Mouse (Mus musculus) left cerebral cortex, adult 8-10 months (tissue): ENCODE measurements around the gene Tbx4. TPM values are rescaled to one million over a fixed set of nuclear protein-coding genes. Genes with fewer than 3 reads are reported as not detected.

Experiments used
- DNase-seq, 2 experiments: peaks; one replicate each; pipeline ENCODE4 v3.0.0; 2022; ENCODE audit warnings: low spot score in 2 of 2
- total RNA-seq, 4 experiments: library from RNA; stranded (reverse); gene quantifications; 2 replicates each; pipeline ENCODE4 v1.2.4; 2022

The Tbx4 gene
- total RNA-seq, 4 experiments from 2014 or later = 0.13 to 0.33 (median 0.21) TPM; not detected in 1

DNA sequence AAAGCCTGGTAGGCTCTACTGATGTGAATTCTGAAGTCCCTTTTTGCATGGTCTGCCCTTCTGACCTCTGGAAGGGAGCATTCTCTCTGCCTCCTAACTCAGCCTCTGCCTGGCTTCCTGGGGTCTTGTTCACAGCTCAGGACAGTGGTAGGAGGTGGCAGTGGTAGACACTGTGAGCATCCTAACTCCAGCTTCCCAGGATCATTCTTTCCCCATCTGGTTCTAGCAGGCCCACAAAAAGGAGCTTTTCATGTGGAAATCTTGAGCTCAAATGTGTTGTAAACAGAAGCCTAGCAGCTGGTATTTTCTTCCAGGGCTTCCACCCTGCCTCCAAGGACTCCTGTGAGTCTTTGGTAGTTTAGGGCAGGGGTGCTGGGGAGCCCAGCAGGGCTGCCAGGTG lies 14.1 kb downstream of the Tbx4 start:
- DNase-seq = no peak

DNA sequence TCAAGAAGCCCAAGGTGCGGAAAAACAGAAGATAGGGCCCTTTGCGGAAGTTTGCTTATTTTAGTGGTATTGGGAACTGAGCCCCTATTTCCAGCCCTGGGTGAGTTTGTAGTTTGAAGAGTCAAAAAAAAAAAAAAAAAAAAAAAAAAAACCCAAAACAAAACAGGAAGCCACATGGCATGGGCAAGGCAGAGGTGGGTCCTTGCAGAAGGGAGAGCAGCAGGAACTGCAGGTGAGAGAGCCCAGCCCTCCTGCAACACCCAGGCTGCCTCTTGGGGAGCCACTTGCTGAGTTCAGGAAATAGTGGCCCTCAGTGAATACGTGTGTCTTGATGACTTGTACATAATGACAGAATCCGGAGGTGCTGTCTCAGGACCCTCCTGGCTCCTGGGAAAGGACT lies 23.3 kb downstream of the Tbx4 start:
- no peak for DNase-seq

DNA sequence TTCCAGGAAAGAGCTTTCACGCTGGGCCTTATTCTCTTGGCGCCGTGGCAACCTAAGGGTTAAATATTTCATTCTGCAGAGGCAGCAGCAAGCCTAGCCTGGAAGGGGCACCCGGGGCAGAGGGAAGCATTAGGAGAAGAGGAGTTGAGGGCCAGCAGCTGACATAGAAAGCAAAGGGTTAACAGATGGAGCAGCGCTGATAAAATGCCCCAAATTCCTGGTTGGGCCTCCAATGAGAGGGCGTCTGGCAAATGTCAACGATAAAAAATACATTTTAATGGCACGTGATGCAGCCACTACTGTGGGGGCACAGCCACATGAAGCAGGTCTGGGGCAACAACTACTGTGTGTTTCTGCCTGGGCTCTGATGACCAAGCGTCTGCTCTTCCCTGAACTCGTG lies 23.9 kb downstream of the Tbx4 start:
- no peak for DNase-seq

DNA sequence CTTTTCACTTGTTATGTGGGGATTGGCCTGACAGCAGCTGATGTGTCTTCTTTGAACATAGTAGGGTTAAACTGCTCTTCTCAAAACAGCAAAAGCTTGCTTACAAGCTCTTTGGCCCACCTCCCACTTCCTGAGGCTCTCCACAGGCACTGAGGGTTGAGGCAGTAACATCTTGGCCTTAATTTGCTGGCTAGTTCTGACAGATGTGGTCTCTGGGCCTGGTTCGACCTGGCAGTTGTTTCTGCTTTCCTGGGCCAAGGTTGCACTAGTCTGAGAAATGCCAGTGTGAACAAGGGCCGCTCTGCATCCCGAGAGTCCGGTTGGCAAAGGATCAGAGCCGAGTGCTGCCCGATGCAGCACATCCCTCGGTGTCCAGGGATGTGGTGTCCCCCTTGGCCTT lies 27.3 kb downstream of the Tbx4 start:
- no peak for DNase-seq

DNA sequence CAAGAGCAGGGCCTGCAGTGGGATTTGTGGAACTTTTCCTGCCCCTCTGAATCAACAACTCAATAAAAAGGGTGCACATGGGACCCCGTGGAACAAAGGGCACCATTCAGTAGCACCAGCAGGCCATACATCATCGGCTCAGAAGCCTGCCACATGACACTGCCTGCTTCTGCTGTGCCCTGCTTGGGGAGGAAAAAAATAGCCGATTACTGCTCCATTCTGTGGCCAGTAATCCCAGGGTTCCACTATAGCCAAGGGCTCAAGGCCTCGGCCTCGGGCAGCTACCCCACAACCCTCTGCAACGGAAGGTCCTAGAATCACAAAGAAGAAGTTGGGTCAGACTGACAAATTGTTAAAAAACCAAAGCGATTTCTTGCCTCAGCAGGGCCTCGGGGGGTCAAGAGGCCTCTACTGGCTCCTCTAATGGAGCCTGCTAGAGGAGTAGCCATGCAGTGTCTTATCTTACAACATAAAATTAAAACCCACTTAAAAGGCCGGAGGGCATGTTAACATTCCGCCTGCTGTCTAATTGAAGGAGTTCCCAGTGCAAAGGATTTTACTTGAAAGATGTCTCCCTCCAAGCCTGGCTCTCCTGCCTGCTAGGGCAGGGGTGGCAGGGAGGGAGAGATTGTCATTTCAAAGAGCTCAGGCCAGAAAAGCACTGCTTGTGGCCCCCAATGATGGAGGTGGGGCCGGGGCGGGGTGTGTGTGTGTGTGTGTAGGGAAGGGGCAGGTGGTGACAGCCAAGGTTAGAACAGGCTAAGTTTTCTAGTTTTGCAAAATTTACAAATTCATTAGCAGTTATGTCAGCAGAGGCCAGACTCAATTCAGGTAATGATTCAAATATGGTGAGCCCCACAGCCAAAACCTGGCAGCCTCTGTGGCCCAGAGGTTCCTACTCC lies 31.1 kb downstream of the Tbx4 start:
- DNase-seq = no peak

DNA sequence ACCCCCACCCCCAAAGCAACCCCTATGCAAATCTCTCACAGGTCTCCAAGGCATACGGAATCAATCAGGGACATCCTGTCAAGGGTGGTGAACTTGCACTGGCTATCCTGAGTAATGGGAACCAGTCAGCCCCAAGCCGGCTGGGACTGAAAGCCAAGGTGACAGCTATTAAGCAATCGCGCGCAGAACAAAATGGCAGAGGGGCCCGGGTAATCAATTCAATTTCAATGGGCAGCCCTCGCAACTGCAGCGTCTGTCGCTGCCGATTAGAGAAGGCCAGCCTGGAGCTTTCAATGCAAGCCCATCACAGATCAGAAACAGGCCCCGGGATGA lies 31.7 kb downstream of the Tbx4 start:
- no peak for DNase-seq

DNA sequence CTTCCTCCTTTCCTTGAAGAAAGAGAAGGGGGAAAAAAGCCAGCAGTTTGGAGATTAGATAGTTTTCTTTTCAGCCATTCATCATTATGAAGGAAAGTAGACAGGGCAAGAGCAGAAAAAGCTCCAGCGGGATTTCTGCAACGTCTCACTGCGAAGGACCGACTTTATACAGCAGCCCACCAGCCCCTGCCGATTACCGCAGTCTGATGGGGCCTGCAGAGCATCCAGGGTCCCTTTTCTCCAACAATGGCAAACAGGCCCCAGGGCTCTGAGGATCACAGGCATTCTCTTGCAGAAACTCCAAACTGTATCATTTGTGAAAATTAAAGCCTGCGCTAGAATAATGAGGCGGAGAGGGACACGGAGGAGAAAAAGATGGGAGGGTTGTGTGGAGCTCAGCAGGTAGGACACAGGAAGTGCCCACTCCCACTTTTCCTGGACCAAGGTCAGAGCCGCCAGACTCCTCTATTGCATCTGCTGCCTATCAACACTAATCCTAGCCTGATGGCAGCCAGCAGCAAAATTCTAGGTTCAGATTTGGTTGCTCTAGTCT lies 32.2 kb downstream of the Tbx4 start:
- no peak for DNase-seq

DNA sequence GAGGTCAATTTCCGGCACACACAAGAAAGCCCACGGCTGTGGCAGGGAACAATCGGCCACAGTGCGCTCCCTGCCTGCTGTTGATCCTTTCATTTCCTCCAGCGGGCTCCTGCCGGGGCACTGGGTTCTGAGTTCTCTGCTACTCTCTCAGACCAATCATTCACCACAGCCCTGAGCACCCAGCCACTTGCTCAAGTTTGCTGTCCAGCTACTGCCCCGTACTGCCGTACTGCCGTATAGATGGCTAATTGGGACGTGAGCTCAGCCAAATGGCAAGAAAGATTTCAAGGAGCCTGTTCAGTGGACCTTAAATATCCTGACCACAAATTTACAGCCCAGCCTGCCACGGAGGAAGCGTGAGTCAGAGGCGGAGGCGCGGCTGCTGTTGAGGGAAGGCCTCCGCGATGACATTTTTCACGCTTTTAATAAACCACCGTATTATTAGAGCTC lies 39.1 kb downstream of the Tbx4 start:
- DNase-seq = peak in 1 of 2 experiments; percentile 20

DNA sequence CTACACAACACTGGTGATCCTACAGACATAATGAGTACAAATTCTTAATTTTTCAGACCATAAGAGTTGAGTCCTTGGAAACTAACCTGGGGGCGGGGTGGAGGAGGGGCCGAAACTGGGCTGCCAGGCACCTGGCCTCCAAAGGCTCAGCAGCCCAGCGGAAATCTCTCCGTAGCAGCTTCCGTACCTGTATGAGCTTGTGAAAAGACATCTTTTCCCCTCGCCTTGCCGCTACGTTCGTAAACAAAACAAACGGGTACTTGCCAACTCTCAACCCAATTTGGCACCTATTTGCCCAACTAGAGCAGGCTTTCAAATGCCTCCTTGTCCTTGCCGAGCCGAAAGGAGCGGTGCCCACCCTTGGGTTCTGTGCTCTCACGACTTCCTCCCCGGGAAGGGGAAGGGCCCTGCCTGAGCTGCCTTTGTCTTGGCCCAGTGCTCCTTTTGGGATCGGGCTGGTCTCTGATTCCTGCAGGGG lies 40.1 kb downstream of the Tbx4 start:
- DNase-seq = no peak

DNA sequence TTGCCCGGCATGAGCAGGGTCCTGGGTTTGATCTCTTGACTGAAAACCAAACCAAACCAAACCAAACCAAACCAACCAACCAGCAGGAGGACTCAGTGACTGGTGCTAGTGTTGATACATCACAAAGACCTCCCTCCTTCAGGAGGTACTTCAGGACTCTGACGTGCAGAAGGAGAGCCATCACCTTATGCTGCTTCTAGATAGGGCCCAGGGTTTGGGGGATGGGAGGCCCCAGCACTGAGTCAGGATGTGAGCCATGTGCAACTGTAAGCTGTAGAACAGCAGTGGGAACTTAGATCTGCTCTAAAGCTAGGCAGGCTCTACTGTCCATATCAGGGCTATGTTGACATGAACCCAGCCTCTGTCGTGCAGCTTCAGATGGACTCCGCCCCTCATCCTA lies 41.9 kb downstream of the Tbx4 start:
- no peak for DNase-seq

DNA sequence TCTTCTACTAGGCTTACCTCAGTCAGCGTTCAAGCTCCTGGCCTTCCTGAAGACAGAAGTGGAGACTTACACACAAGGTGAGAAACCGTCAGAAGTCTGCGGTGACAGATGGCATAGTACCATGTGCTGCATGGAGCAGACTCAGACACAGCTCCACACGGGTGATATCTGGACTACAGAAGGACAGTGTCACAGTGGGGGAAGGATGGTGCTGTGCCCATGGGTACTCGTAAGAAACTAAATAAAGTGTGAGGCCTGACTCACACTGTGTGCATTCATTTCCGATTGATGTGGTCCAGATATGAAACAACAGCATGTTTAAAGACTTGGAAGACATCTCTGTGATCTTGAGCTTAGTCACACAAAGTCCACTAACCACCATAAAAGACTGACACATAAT lies 43.4 kb downstream of the Tbx4 start:
- DNase-seq = no peak

DNA sequence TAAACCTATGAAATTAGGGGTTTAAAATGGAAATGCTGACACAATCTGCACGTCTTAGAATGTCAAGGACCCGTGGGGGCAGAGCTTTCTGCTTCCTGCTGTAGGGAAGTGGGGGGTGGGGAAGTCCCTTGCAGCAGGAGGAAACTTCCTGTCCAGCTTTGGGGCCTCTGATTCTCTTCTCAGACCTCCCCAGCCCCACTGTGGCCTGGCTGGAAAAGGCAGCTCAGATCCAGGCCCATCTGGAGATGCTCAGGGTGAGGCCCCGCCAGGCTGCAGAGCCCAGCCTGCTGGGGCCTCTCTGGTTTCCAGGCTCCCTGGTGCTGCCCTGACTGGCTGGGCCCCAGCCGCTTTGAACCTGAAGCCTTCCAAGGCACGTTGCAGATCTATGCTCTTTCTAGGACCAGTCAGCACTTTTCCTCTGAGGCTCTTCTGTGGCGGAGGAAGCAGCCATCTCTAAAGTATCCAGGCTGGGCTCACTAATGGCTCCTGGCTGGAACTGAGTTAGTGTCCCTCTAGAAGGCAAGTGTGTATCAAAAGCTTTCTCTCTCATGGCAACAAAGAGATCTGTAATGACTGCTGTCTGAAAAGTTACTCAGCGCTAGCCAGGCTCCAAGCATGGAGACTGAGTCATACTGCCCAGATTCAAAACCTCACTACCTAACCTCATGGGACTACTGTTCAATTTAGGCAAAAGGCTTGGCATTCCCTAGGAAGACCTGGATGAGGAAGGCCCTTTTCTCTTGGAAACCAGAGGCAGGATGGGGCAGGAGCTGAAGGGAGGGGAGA lies 55.8 kb downstream of the Tbx4 start:
- no peak for DNase-seq

DNA sequence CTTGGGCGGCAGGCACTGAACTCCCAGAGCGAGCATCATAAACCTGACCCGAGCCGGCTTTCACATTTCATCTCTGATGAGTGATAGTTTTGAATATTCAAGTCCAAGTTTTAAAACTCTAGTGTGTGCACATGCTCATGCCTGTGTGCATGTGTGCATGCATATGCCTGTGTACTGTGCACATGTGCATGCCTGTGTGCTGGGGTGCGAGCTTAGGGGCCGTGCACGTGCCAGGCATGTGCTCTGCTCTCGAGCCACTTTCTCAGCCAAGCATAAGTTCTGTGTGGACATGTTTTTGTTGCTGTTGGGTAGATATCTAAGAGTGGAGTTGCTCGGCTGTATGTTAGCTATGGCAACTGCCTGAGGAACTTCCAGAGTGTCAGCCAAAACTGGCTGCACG lies 62.5 kb downstream of the Tbx4 start:
- DNase-seq = no peak

DNA sequence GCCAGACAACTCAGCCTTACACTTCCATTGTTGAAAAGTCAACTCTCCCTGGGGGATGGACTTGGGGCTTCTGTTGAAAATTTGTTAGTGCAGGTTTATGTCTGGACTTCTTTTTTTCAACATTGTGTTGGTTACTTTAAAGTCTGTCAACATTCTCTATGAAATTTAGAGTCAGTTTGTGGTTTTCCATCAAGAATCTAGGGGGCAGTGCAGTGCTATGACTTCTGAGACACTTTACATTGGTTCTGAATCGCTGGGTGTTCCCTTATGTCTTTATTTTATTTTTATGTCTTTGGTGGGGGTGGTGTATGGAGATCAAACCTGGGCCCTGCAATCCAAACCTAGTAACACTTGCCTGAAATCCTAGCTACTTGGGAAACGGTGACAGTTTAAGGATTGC lies 63.5 kb downstream of the Tbx4 start:
- DNase-seq = no peak

DNA sequence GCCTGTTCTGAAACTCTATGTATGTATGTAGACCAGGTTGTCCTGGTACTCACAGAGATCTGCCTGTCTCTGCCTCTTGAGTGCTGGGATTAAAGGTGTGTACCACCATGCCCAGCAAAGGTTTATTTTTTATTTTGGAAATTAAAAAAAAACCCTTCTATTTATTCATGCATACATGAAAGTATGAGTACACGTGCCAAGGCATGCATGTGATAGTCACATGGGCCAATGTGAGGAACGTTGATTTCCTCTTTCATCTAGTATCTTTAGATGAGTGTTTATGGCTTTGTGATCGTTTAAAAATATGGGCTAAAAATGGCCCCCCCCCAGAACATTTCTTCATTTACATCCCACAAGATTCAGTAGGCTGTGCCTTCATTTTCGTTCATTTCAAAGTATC lies 66.3 kb downstream of the Tbx4 start:
- no peak for DNase-seq

DNA sequence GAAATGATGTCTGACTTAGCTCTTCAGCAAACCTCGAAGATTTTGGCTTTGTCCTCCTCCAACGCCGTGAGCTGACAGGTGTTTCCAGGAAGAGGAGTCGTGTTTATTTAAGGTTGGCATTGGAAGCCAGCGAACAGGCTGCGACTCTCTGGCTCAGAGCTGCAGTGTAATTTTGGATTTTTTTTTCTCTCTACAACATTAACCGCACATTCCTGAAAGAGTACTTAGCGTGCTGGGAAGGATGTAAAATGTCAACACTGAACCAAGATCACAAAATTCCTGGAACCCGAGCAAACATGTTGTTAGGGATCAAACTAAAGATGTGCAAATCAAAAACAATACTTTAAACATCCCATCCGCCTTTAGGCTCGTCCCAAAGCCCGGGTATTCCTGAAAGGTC lies 69.4 kb downstream of the Tbx4 start:
- DNase-seq = no peak

DNA sequence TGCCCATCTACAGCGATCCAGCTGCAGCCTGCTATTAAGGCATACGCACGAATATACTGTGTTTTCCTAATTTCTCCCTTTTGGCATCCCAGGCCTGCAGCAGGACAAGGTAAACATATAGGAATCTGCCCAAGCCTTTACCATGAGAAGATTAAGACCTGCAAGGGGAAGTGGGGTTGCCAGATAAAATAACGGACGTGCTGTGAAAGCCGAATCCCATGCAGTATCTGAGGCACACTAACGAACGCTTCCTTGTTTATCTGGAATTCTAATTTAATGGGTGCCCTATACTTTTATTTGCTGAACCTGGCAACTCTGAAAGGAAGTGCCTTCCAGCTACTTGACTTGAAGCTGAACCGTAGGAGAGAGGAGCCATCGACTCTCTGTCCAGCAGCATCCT lies 70.2 kb downstream of the Tbx4 start:
- DNase-seq = no peak

DNA sequence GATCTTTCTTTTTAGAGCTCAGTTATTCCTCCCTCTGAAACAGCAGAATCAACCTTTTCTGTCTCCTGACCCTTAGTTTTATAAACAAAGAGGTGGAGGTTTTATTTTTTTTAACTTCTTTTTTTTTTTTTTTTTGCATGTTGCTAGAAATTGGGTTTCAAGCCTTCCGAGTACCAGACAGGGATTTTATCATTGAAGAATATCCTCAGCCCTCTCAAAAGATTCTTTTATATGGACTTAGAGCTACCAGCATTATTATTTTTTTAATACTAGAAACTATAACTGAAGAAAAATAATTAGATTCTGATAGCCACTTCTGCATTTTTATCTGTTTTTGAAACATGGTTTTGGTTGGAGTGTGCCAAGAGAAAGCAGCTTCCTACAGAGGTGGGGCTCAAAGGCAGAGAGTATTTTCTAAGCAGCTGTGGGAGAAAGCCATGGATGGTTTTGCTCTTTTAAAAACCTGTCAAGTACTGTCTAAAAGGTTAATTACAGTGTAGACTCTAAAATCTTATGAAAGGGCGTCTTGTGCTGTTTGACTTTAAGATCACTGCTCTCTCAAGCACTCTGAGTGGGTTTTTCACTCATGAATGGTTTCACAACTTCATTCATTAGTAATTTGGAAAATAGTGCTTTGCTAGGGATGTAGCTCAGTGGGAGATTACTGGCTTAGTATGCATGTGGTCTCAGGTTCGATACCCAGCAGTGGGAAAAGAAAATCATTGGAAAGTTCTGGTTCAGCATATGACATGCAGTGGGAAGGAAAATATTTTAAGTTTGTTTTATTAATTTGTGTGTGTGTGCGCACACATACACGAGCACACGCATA lies 70.9 kb downstream of the Tbx4 start:
- no peak for DNase-seq

DNA sequence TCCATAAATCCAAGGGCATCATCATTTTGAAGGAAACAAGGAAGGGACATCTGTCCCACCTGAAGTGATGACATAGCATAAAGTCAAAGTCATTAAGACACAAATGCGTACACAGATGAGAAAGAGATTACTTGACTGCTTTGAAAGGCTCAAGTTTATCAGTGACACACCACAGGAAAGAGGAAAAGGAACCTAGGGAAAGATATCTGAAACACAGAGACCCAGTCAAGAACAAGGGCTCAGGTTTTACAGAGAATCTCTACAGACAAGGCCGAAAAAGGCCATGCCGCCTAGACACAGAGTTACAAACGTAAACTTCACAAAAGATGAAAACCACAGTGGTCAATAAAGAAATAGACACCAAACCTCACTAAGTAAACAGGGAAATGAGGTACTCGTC lies 73.6 kb downstream of the Tbx4 start:
- no peak for DNase-seq

DNA sequence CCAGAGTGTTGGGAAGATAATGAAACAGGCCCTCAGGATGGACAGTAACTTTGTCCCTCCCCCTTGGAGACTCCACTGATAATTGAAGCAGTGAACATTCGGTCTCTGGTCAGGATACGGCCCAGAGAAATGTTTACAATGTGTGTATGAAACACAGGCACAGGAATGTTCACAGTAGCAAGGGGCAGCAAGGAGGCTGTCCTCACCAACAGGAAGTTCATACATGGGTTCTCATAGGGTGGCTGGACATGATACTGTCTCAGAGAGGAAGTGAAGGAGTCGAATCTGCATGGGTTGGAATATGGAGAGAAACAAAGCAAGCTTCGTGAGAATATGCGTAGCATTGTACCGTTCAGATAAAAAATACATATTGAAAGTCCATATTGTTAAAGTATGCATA lies 74.1 kb downstream of the Tbx4 start:
- no peak for DNase-seq

DNA sequence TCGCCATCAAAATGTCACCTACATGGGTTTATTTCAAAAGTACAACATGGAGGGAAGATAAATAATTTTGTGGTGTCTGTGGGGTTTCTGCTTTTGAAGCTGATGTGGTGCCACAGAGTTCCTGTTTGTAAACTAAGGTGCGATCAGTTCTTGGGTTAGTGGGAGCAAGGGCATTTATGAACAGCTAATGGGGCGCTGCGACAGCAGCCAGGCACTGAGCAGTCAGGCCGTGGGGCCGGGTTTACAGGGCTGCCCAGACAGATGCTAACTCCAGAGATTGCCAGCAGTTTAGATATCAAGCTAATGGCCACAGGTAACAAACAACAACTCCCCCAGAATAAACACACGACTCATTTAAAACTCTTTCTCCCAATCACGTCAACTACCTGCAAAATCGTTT lies 75.3 kb downstream of the Tbx4 start:
- DNase-seq = no peak
